Mouse (Mus musculus) C2C12 (cell line): ENCODE data around the gene Ffar3.

Experiments used
- CTCF ChIP-seq: IDR thresholded peaks from one replicate; pipeline ENCODE4 v1.5.1; 2011; ENCODE audit not compliant: control insufficient read depth, insufficient read depth, insufficient read length
- MAX ChIP-seq: IDR thresholded peaks from one replicate; pipeline ENCODE4 v1.6.1; 2011; ENCODE audit warnings: mild to moderate bottlenecking, control low read depth
- MYOD1 ChIP-seq: IDR thresholded peaks from one replicate; pipeline ENCODE4 v1.6.1; 2011; ENCODE audit warnings: low read depth; ENCODE audit not compliant: control insufficient read depth, insufficient read length

DNA sequence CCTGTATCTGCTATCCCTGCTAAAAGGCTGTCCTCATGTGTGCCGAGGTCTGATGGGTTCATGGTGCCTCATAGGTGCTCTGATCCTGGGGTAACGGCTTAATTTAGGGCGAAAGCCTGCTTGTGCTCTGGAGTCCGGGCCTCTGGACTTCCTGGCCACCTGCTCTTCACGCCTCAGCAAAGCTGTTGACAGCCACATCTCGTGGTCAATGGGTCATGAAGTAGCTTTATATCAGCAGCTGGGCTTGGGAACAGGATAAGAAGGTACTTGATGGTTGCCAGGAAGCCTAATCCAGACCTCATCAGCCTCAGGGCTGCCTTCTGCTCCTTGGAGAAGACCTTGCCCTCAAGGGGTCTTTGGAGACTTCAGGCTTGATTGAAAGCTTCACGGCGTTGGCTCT is 7.4 kb upstream of the Ffar3 start:
- TF ChIP-seq CTCF (no peak), MAX (no peak), MYOD1 (no peak)
